Mouse (Mus musculus): ENCODE measurements around the gene Glrx5. TPM values are rescaled to one million over a fixed set of nuclear protein-coding genes. Genes with fewer than 3 reads are reported as not detected.

Gene Glrx5
- polyA plus RNA-seq (2016; fragmentation: Nextera tagmentation; extraction: Ambion mirVana) = 184 and 189 TPM in 2 replicates

GRCm38 (mm10) chr12:105032147-105032831, at the start of gene Glrx5:
Gene Glrx5, plus strand, starts transcription at chr12:105032688.
- peak; percentile 99 for ATAC-seq (ENCODE audit: low FRiP score, low read depth)
- no peaks in the 10 kb centered on the region for H3K27me3 ChIP-seq (replicated peaks)
- peaks cover 15% of the 10 kb centered on the region for H3K36me3 ChIP-seq
- H3K4me2 ChIP-seq (replicated peaks) = peak within 1 kb of the TSS; percentile 94
- H3K4me3 ChIP-seq = peak within 1 kb of the TSS; percentile 85
- H3K9ac ChIP-seq = peak within 1 kb of the TSS; percentile 86
- WGBS = under 1% methylated on average over 72 of the region's 72 CpGs
- peak within 1 kb of the TSS; percentile 57 for H3K27ac ChIP-seq
- no peaks in the 10 kb centered on the region for H3K9me3 ChIP-seq
- peaks cover 30% of the 10 kb centered on the region for H3K4me1 ChIP-seq

GRCm38 (mm10) chr12:104983476-104983875, 49.0 kb upstream of the Glrx5 start:
- no peak overlapping the region for H3K4me2 ChIP-seq (replicated peaks)
- 68% methylated on average over 7 of the region's 7 CpGs for WGBS
- H3K27me3 ChIP-seq (replicated peaks) = no peaks in the 10 kb centered on the region
- peaks cover 6% of the 10 kb centered on the region for H3K4me1 ChIP-seq
- ATAC-seq (ENCODE audit: low FRiP score, low read depth) = no peak
- H3K9ac ChIP-seq = no peak overlapping the region
- H3K9me3 ChIP-seq = peaks cover 4% of the 10 kb centered on the region
- H3K4me3 ChIP-seq = no peak overlapping the region
- H3K36me3 ChIP-seq = no peaks in the 10 kb centered on the region
- H3K27ac ChIP-seq = no peak overlapping the region

- Histone ChIP-seq H3K9me3 (peaks cover 4% of the 10 kb centered on the region), H3K9ac (no peak overlapping the region), H3K27me3 (replicated peaks) (no peaks in the 10 kb centered on the region), H3K4me3 (no peak overlapping the region), H3K27ac (no peak overlapping the region), H3K36me3 (no peaks in the 10 kb centered on the region), H3K4me1 (peaks cover 3% of the 10 kb centered on the region; the same call in 1 of the 2 replicates), H3K4me2 (replicated peaks) (no peak overlapping the region)
- WGBS = 79% methylated on average over 5 of the region's 5 CpGs
- no peak for ATAC-seq (ENCODE audit: low FRiP score, low read depth)
Measured at GRCm38 (mm10) chr12:104985088-104985487, 47.4 kb upstream of the Glrx5 start.

- no peaks in the 10 kb centered on the region for H3K36me3 ChIP-seq
- no peak overlapping the region for H3K4me3 ChIP-seq
- peaks cover 3% of the 10 kb centered on the region; the same call in 1 of the 2 replicates for H3K4me1 ChIP-seq
- no peaks in the 10 kb centered on the region for H3K27me3 ChIP-seq (replicated peaks)
- ATAC-seq (ENCODE audit: low FRiP score, low read depth) = no peak
- H3K4me2 ChIP-seq (replicated peaks) = no peak overlapping the region
- no peak overlapping the region for H3K27ac ChIP-seq
- 85% methylated on average over 2 of the region's 2 CpGs for WGBS
- H3K9ac ChIP-seq = no peak overlapping the region
- H3K9me3 ChIP-seq = peaks cover 4% of the 10 kb centered on the region
Measured at GRCm38 (mm10) chr12:104986001-104986400, 46.5 kb upstream of the Glrx5 start.

GRCm38 (mm10) chr12:104986781-104987180, 45.7 kb upstream of the Glrx5 start:
- Histone ChIP-seq H3K27me3 (replicated peaks) (no peaks in the 10 kb centered on the region), H3K4me2 (replicated peaks) (no peak overlapping the region), H3K4me1 (peaks cover 3% of the 10 kb centered on the region; the same call in 1 of the 2 replicates), H3K27ac (no peak overlapping the region), H3K9ac (no peak overlapping the region), H3K9me3 (peaks cover 4% of the 10 kb centered on the region), H3K4me3 (no peak overlapping the region), H3K36me3 (no peaks in the 10 kb centered on the region)
- WGBS = 94% methylated on average over 9 of the region's 9 CpGs
- no peak for ATAC-seq (ENCODE audit: low FRiP score, low read depth)

GRCm38 (mm10) chr12:104987936-104988335, 44.6 kb upstream of the Glrx5 start:
- Histone ChIP-seq H3K27me3 (replicated peaks) (no peaks in the 10 kb centered on the region), H3K36me3 (no peaks in the 10 kb centered on the region), H3K4me3 (no peak overlapping the region), H3K9me3 (peaks cover 4% of the 10 kb centered on the region), H3K4me1 (peaks cover 3% of the 10 kb centered on the region; the same call in 1 of the 2 replicates), H3K27ac (no peak overlapping the region), H3K4me2 (replicated peaks) (no peak overlapping the region), H3K9ac (no peak overlapping the region)
- 38% methylated on average over 7 of the region's 7 CpGs for WGBS
- no peak for ATAC-seq (ENCODE audit: low FRiP score, low read depth)

GRCm38 (mm10) chr12:104990741-104991454, 41.6 kb upstream of the Glrx5 start:
- ATAC-seq (ENCODE audit: low FRiP score, low read depth) = no peak
- peaks cover 3% of the 10 kb centered on the region; the same call in 1 of the 2 replicates for H3K4me1 ChIP-seq
- 87% methylated on average over 13 of the region's 13 CpGs for WGBS

GRCm38 (mm10) chr12:104992123-104992741, 40.3 kb upstream of the Glrx5 start:
- no peaks in the 10 kb centered on the region for H3K9me3 ChIP-seq
- H3K4me2 ChIP-seq (replicated peaks) = no peak overlapping the region
- peaks cover 3% of the 10 kb centered on the region; the same call in 1 of the 2 replicates for H3K4me1 ChIP-seq
- no peaks in the 10 kb centered on the region for H3K36me3 ChIP-seq
- H3K4me3 ChIP-seq = no peak overlapping the region
- H3K27me3 ChIP-seq (replicated peaks) = no peaks in the 10 kb centered on the region
- no peak overlapping the region for H3K9ac ChIP-seq
- H3K27ac ChIP-seq = no peak overlapping the region
- ATAC-seq (ENCODE audit: low FRiP score, low read depth) = no peak
- WGBS = 88% methylated on average over 10 of the region's 10 CpGs

More at GRCm38 (mm10) chr12:104990741-104991454, 41.6 kb upstream of the Glrx5 start:
- H3K4me2 ChIP-seq (replicated peaks) = no peak overlapping the region
- H3K27me3 ChIP-seq (replicated peaks) = no peaks in the 10 kb centered on the region
- H3K36me3 ChIP-seq = no peaks in the 10 kb centered on the region
- no peak overlapping the region for H3K9ac ChIP-seq
- no peaks in the 10 kb centered on the region for H3K9me3 ChIP-seq
- H3K4me3 ChIP-seq = no peak overlapping the region
- no peak overlapping the region for H3K27ac ChIP-seq

GRCm38 (mm10) chr12:104992838-104993237, 39.6 kb upstream of the Glrx5 start:
- no peak for ATAC-seq (ENCODE audit: low FRiP score, low read depth)
- 80% methylated on average over 8 of the region's 8 CpGs for WGBS
- Histone ChIP-seq H3K4me3 (no peak overlapping the region), H3K27ac (no peak overlapping the region), H3K4me2 (replicated peaks) (no peak overlapping the region), H3K9me3 (no peaks in the 10 kb centered on the region), H3K27me3 (replicated peaks) (no peaks in the 10 kb centered on the region), H3K9ac (no peak overlapping the region), H3K36me3 (no peaks in the 10 kb centered on the region), H3K4me1 (peaks cover 2% of the 10 kb centered on the region; the same call in 1 of the 2 replicates)

- ATAC-seq (ENCODE audit: low FRiP score, low read depth) = no peak
- no peak overlapping the region for H3K27ac ChIP-seq
- H3K9ac ChIP-seq = no peak overlapping the region
- H3K27me3 ChIP-seq (replicated peaks) = no peaks in the 10 kb centered on the region
- no peaks in the 10 kb centered on the region for H3K36me3 ChIP-seq
- H3K4me3 ChIP-seq = no peak overlapping the region
- 89% methylated on average over 12 of the region's 12 CpGs for WGBS
- H3K4me1 ChIP-seq = no peaks in the 10 kb centered on the region
- no peak overlapping the region for H3K4me2 ChIP-seq (replicated peaks)
- H3K9me3 ChIP-seq = no peaks in the 10 kb centered on the region
Measured at GRCm38 (mm10) chr12:104995259-104995876, 37.1 kb upstream of the Glrx5 start.

- Histone ChIP-seq H3K9me3 (no peaks in the 10 kb centered on the region), H3K27me3 (replicated peaks) (no peaks in the 10 kb centered on the region), H3K9ac (no peak overlapping the region), H3K4me2 (replicated peaks) (no peak overlapping the region), H3K36me3 (no peaks in the 10 kb centered on the region), H3K4me3 (no peak overlapping the region), H3K4me1 (no peaks in the 10 kb centered on the region), H3K27ac (no peak overlapping the region)
- 85% methylated on average over 9 of the region's 9 CpGs for WGBS
- no peak for ATAC-seq (ENCODE audit: low FRiP score, low read depth)
Measured at GRCm38 (mm10) chr12:104996012-104996728, 36.3 kb upstream of the Glrx5 start.
